Mouse (Mus musculus) E14TG2a.4 (cell line): ENCODE data around the gene Macrod1.
A peak's percentile ranks its signal among the peaks of the same experiment; 100 is the strongest.

Source experiments
- H3K27me3 ChIP-seq: 2 replicates; pipeline ENCODE4 v1.6.1; 2014; ENCODE audit warnings: low read length, control low read depth; ENCODE audit not compliant: insufficient read depth
- H3K36me3 ChIP-seq: 2 replicates; pipeline ENCODE4 v1.6.1; 2014; ENCODE audit warnings: low read length, control low read depth; ENCODE audit not compliant: insufficient read depth
- H3K4me1 ChIP-seq: replicated peaks from 2 replicates; pipeline ENCODE4 v1.6.1; 2014; ENCODE audit warnings: low read depth, low read length, control low read depth
- H3K4me3 ChIP-seq: replicated peaks from 2 replicates; pipeline ENCODE4 v1.5.1; 2014; ENCODE audit warnings: mild to moderate bottlenecking, low read length
- H3K9me3 ChIP-seq: 2 replicates; pipeline ENCODE4 v1.6.1; 2014; ENCODE audit warnings: low read length, control low read depth
- CTCF ChIP-seq: conservative IDR thresholded peaks from 2 replicates; pipeline ENCODE4 v1.5.1; 2014; ENCODE audit warnings: low read length
- NANOG ChIP-seq: IDR thresholded peaks from 2 replicates; pipeline ENCODE4 v1.6.1; 2014; ENCODE audit warnings: borderline replicate concordance, low read length, mixed read lengths
- POU5F1 ChIP-seq: IDR thresholded peaks from 2 replicates; pipeline ENCODE4 v1.6.1; 2014; ENCODE audit warnings: low read length, borderline replicate concordance

The Macrod1 gene

GRCm38 (mm10) chr19:7062916-7063315 is 6.3 kb downstream of the Macrod1 start:
- Histone ChIP-seq H3K4me3 (no peak overlapping the region), H3K36me3 (0 out of 2 replicates have a peak, but pooled peaks cover 6% of the 10 kb centered on the region), H3K27me3 (peaks cover 26% of the 10 kb centered on the region), H3K9me3 (no peaks in the 10 kb centered on the region), H3K4me1 (peaks cover 69% of the 10 kb centered on the region)
- TF ChIP-seq POU5F1 (no peak), NANOG (no peak), CTCF (no peak)

GRCm38 (mm10) chr19:7064571-7064970 is 8.0 kb downstream of the Macrod1 start:
- TF ChIP-seq NANOG (no peak), POU5F1 (no peak), CTCF (peak; percentile 99)

GRCm38 (mm10) chr19:7066034-7066827 is 9.6 kb downstream of the Macrod1 start:
- TF ChIP-seq POU5F1, result no peak
- TF ChIP-seq CTCF, result no peak
- Histone ChIP-seq H3K36me3 (no peaks in the 10 kb centered on the region), H3K27me3 (peaks cover 54% of the 10 kb centered on the region), H3K4me3 (peak overlapping the region; percentile 57), H3K9me3 (no peaks in the 10 kb centered on the region), H3K4me1 (peaks cover 76% of the 10 kb centered on the region)

More at GRCm38 (mm10) chr19:7064571-7064970, 8.0 kb downstream of the Macrod1 start:
- Histone ChIP-seq H3K9me3 (no peaks in the 10 kb centered on the region), H3K4me1 (peaks cover 64% of the 10 kb centered on the region), H3K27me3 (peaks cover 38% of the 10 kb centered on the region), H3K36me3 (0 out of 2 replicates have a peak, but pooled peaks cover 6% of the 10 kb centered on the region), H3K4me3 (no peak overlapping the region)

- Histone ChIP-seq H3K9me3 (no peaks in the 10 kb centered on the region), H3K4me1 (peaks cover 75% of the 10 kb centered on the region), H3K4me3 (peak overlapping the region; percentile 57; the same call in 1 of the 2 replicates), H3K27me3 (peaks cover 61% of the 10 kb centered on the region), H3K36me3 (no peaks in the 10 kb centered on the region)
- TF ChIP-seq POU5F1, result no peak
- TF ChIP-seq CTCF, result no peak
- no peak for TF ChIP-seq NANOG
These were observed 10.3 kb downstream of the Macrod1 start for GRCm38 (mm10) chr19:7066828-7067342.

- Histone ChIP-seq H3K4me1 (peaks cover 80% of the 10 kb centered on the region), H3K27me3 (peaks cover 65% of the 10 kb centered on the region), H3K9me3 (no peaks in the 10 kb centered on the region), H3K36me3 (no peaks in the 10 kb centered on the region), H3K4me3 (peak overlapping the region; percentile 53)
- no peak for TF ChIP-seq CTCF
- TF ChIP-seq POU5F1, result no peak
- TF ChIP-seq NANOG, result no peak
These were observed 10.9 kb downstream of the Macrod1 start for GRCm38 (mm10) chr19:7067344-7068050.

GRCm38 (mm10) chr19:7068136-7068535 is 11.5 kb downstream of the Macrod1 start:
- H3K27me3 ChIP-seq, result peaks cover 65% of the 10 kb centered on the region
- no peaks in the 10 kb centered on the region for H3K9me3 ChIP-seq
- H3K4me1 ChIP-seq, result peaks cover 74% of the 10 kb centered on the region
- H3K36me3 ChIP-seq, result no peaks in the 10 kb centered on the region
- TF ChIP-seq CTCF (peak; percentile 79), NANOG (no peak), POU5F1 (no peak)
- H3K4me3 ChIP-seq, result peak overlapping the region; percentile 53; the same call in 1 of the 2 replicates

- no peak for TF ChIP-seq POU5F1
- TF ChIP-seq CTCF, result no peak
- no peak for TF ChIP-seq NANOG
- Histone ChIP-seq H3K36me3 (no peaks in the 10 kb centered on the region), H3K27me3 (peaks cover 65% of the 10 kb centered on the region), H3K4me3 (no peak overlapping the region), H3K9me3 (no peaks in the 10 kb centered on the region), H3K4me1 (peaks cover 68% of the 10 kb centered on the region)
These were observed 12.3 kb downstream of the Macrod1 start for GRCm38 (mm10) chr19:7068661-7069531.
